Mouse (Mus musculus) mesoderm, embryonic 11.5 days (tissue): ENCODE data around the gene Izumo4.

Source experiments
- DNase-seq: peaks from one replicate; pipeline ENCODE4 v3.0.0-alpha.2; 2012; ENCODE audit warnings: low read depth, low spot score

Gene Izumo4

DNA sequence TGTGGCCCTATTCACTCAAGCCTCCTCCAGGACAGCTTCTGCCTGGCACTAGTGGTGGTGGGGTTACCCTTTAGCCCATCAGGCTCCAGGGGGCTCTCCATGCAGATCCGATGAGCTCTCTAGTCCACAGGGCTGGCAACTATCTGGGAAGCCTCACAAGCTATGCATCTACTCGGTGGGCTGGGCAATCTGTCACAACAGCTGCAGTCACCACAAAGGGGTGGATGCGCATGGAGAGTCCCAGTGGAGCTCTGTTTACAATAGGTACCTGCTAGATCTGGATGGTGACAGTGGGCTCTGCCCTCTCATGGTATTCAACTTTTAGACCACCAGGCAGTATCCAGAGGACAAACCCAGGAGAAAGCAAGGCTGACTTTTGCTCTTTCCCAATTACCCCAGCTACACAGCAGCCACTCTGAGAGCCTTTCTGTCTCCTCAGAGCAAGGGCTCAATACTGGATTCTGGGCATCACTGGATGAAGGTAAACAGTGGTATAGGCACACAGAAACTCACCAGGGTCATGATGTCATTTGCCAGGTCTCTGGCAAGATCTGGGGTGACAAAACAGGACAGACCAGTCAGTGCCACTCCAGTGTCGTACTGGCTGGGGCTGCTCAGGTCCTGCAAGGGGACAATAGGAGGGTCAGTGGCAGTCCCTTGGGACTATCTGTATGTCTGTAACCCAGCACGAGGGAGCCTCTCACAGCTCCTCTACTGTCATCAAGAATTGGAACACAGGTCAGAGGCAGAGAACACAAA, 25.6 kb downstream of the Izumo4 start:
- no peak for DNase-seq

DNA sequence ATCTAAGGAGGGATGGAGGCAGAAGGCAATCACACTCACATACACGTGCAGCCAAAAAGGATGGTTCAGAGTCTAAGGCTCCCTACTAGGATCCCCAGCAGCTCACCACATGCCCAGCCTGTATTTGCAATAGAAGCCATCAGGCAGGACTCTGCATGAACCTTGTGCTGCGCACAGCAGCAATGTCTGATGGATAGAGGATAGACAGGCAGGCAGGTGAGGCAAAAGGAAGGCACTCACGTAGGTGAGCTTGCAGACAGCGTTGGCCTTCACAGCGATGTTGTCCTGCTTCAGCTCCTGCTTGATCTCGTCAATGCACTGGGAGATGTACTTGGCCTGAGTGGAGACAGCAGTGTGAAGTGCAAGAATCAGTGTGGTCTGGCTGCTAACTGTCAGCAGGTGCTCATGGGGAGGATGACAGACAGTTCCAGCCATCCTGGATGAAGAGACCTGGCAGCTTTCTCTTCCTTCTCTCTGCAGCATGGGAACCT, 30.7 kb downstream of the Izumo4 start:
- no peak for DNase-seq

DNA sequence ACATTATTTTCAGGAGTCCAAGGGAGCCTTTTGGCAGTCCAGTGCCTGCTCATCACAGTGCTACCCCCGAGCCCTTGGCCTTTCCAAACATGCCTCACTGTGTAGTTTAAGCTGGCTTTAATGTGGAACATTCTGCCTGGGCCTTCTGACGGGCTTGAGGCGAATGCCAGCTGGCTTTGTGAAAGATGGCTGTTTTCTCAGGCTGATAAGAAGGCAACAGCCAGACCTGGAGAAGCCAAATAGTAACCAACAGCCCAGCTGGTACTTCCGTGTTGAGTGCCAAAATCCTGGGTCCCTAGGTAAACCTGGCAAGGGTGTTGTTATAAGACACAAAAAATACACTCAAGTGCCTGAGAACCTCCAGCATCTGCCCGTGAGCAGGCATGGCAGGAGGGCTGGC, 34.7 kb downstream of the Izumo4 start:
- DNase-seq = no peak

DNA sequence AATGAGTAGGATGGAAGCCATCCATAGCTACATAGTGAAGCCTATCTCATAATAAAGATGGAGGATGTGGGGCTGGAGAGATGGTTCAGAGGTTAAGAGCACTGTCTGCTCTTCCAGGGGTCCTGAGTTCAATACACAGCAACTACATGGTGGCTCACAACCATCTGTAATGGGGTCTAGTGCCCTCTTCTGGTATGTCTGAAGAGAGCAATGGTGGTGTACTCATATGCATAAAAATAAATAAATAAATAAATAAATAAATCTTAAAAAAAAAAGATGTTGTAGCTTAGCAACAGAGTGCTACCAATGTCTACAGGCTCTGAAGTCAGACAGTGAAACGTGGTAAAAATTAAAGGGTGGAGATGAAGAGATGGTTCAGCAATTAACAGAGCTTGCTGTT, 36.7 kb downstream of the Izumo4 start:
- DNase-seq = no peak

DNA sequence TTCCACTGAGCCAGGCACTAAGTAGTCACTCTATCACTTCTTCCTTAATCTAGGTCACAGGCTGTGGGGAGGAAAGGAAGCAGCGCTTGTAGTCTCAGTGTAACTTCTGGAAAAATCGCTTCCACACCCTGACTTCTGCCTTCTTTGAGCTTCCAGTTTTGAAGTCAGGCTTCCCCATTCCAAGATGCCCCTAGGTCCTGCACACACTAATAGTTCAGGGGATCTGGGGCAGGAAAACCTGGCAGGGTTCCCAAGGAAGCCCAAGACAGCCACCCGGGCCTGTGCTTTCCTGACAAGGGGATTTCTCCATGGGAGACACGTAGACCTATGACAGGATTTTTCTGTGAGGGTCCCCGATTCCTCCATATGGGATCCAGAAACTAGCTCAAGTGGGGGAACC, 39.2 kb downstream of the Izumo4 start:
- no peak for DNase-seq

DNA sequence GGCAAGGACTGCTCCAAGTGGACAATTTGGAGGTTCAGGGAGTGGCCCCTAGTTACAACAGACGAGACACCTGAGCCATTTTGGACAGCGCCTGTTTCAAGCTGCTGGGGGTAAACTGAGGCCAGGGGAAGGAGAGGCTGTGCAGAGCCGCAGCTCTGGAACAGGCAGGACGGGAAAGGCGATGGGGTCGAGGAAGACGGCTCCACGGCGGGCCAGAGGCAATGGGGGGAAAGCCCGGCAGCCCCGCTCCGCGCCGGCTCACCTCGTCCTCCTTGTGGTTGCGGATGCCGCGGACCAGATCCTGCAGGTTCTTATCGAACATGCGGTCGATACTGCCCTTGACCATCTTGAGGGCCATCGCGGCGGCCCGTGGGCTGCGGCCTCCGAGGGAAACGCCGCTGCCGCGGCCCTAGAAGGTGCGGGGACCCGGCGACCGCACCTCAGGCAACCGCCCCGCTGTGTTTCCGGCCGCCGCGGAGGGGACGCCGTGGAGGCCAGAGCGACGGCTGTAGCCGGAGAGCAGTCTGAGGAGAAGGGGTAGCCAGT, 39.7 kb downstream of the Izumo4 start:
- DNase-seq = no peak

DNA sequence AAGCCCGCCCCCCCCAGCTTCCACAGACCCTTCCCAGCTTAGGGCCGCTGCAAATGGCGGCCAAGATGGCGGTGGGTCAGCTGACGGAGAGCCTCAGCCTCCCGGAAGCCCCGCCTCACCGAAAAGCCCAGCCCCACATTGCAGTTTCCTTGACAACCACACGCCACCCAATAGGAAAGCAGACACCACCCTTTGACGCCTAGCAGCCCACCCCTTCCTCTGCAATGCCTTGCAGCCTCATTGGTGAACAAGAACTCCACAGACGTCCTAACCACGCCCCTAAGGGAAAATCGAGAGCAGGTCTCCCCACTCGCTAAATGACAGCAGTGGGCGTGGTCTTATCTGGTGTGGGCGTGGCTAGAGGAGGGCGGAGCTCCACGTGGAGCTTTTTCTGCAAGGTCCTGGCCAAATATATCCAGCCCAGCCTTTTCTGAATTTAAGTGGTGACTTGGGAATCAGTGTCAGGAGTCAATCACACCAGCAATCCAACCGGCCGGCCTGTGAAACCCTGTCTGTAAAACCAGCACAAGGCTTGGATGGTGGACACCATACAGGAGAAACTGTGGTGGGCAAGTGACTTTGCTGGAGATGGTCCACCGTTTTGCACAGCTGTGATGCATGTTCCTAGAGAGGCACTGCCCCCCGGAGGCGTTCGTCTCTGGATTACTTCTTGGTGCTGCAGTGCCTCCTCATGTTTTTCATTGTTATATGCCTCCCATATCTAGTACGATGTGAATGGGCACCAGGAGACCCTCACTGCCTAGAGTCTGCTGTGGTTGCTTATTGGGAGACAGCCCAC, 40.4 kb downstream of the Izumo4 start, which contains the start of gene Ap3d1:
Gene Ap3d1 (minus strand): TSS at position 85 of the 799 bp plus-strand sequence.
- DNase-seq = peak; percentile 100

DNA sequence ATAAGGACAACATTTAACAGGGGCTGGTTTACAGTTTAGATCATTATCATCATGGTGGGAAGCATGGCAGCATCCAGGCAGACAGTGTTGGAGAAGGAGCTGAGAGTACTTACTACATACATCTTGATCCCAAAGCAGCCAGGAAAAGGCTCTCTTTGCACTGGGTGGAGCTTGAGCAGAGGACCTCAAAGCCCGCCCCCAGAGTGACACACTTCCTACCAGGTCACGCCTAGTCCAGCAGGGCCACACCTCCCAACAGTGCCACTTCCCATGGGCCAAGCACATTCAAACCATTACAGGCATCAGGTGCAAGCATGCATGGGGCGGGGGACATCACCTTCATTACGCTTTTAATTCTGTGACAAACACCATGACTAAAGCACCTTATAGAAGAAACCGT, 42.3 kb downstream of the Izumo4 start:
- DNase-seq = no peak

DNA sequence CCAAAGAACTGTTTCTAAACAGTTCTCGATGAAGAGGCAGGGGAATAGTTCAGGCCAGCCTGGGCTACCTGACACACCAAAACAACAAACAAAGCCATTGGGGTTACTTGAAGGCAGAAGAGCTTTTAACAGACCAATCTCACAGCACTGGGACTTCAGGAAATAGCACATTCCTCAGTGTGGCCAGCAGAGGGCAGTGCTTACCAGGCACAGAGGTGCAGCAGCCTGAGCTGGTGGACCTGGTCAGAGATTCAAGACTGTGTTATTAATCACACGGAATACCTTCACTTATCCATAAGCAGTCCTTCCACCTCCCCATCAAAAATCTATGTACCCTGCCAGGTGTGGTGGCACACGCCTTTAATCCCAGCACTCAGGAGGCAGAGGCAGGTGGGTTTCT, 45.4 kb downstream of the Izumo4 start:
- DNase-seq = peak; percentile 81

DNA sequence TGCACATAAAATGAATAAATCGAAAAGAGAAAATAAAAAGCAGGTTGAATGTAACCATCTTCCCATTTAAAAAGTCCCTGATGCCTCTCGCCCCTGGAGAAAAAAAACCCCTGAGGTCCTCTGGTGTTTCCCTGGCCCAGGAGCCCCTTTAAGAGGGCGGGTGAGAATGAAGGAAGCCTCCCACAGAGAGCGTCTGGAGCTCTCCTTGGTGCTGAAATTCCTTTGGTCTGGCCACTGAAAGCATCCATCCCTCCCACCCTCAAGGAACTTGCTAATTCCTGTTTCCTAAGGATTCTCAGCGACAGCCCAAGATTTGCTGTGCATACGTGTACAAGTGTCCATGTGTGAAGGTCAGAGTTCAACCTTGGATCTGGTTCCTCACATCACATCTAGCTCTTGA, 46.6 kb downstream of the Izumo4 start:
- DNase-seq = peak; percentile 87

DNA sequence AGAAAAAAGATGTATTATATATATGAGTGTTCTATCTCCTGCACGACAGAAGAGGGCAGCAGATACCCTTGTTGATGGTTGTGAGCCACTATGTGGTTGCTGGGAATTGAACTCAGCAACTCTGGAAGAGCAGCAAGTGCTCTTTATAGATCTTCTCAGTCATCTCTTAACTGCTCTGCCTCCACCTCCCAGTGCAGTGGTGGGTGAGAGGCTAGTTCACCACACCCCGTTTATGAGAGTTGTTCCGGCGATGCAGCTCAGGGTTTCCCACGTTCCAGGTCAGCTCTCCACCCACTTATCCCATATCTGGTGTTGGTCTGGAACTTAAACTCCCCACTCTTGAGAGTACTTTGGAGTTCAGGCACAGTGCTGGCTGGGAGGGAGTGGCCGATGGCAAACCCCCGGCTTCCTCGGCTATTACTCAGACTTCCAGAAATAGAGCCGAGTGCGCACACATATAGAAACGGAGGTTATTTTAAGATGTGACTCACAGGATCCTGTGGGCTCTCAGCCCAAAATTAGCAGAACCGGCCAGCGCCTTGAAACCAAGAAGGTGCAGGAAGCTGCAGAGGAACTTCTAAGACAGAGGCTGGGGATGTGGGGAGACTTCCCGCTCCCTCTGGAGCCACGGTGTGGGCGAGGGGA, 49.3 kb downstream of the Izumo4 start:
- no peak for DNase-seq

DNA sequence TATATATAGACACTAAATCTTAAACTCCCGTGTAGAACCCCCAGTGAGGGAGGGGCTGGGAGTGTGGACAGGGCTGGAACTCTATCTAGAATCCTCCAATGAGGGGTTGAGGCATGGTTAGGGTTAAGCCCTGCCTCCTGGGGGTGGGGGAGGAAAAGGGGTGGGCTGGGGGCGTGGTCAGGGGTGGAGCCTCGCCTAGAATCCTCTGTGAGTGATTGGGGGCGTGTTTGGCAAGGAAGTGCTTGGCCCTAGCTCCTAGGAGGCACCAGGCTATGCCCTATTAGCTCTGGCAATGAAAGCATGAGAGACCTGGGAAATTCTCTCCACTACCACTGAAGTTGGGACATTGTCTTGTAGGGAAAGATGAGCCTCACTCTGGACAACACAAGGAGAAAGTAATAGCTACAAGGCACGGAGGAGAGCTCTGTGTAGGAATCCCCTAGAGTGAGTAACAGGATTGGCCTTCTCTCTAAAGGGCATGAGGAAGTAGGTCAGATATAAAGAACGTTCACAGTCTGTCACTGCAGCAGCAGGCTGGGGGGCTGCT, 50.2 kb downstream of the Izumo4 start:
- DNase-seq = peak; percentile 83

DNA sequence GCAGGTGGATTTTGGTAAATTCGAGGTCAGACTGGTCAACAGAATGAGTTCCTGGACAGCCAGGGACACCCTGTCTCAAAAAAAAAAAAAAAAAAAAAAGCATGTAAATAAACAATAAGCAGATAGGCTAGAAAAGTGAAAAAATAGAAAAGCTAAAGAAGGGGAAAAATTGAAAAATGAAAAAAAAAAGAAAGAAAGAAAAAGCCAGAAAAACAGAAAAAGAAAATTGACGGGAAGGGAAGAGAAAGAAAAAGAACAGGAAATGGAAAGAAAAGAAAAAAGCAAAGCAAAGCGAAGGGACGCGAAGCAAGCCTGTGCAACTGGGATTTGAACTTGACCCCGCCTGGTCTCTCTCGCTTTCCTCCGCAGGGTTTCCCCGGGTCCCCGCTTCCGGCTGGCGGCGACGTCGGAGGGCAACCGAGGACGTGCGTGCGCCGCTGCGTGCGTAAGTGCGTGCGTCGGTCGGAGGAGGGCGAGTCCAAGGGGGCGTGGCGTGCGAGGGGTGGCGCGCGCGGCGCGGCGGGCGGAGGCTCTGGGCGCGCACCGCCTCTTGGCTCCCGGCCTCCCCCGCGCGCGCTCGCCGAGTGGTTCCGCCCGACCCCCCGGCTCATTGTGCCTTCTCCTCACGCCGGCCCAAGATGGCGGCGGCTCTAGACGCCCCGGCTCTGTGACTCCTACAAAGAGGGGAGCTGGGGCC, 52.8 kb downstream of the Izumo4 start, which contains the start of gene Dot1l:
Gene Dot1l (plus strand): TSS at position 613 of the 697 bp plus-strand sequence.
- peak; percentile 99 for DNase-seq
